Mouse (Mus musculus) liver, embryonic 11.5 days (tissue): Measurements from ENCODE around the gene Col9a1. TPM values are rescaled to one million over a fixed set of nuclear protein-coding genes. Genes with fewer than 3 reads are reported as not detected.

Experiments
- ATAC-seq: fragments of 200-750 bp; cut with Nextera tagmentation; replicated peaks from 2 replicates; pipeline ENCODE4 v1.8.0; 2017; ENCODE audit warnings: moderate number of reproducible peaks, mild to moderate bottlenecking, moderate TSS enrichment, moderate library complexity; ENCODE audit not compliant: low FRiP score
- DNase-seq: peaks from one replicate; pipeline ENCODE4 v3.0.0-alpha.2; 2017; ENCODE audit warnings: low spot score
- H3K27ac ChIP-seq: fragments of 300-500 bp; sonication (generic); 2 replicates; pipeline ENCODE4 v1.5.1; 2014; ENCODE audit warnings: mild to moderate bottlenecking, low read depth, low read length, control low read depth
- H3K27me3 ChIP-seq: fragments of 300-500 bp; sonication (generic); replicated peaks from 2 replicates; pipeline ENCODE4 v1.6.1; 2014; ENCODE audit warnings: low read length, mixed read lengths; ENCODE audit not compliant: control insufficient read depth, insufficient read depth
- H3K36me3 ChIP-seq: fragments of 300-500 bp; sonication (generic); 2 replicates; pipeline ENCODE4 v1.6.1; 2014; ENCODE audit warnings: mild to moderate bottlenecking, low read length, moderate library complexity, mixed read lengths; ENCODE audit not compliant: control insufficient read depth, insufficient read depth
- H3K4me1 ChIP-seq: fragments of 300-500 bp; sonication (generic); replicated peaks from 2 replicates; pipeline ENCODE4 v1.6.1; 2014; ENCODE audit warnings: low read length, mixed read lengths; ENCODE audit not compliant: control insufficient read depth, insufficient read depth
- H3K4me2 ChIP-seq: fragments of 300-500 bp; sonication (generic); 2 replicates; pipeline ENCODE4 v1.6.1; 2014; ENCODE audit warnings: mild to moderate bottlenecking, control low read depth, moderate library complexity
- H3K4me3 ChIP-seq: fragments of 300-500 bp; sonication (generic); 2 replicates; pipeline ENCODE4 v1.5.1; 2014; ENCODE audit warnings: low read depth, low read length, control low read depth
- H3K9ac ChIP-seq: fragments of 300-500 bp; sonication (generic); 2 replicates; pipeline ENCODE4 v1.6.1; 2014; ENCODE audit warnings: low read depth, low read length, control low read depth
- H3K9me3 ChIP-seq: fragments of 300-500 bp; sonication (generic); 2 replicates; pipeline ENCODE4 v1.6.1; 2016; ENCODE audit warnings: low read length, inconsistent platforms, mixed read lengths; ENCODE audit not compliant: control insufficient read depth
- WGBS: fragments of 180-500 bp; shearing (Covaris S2); extraction: QIAGEN DNeasy Blood & Tissue Kit; methylation state at CpG from one replicate; pipeline ENCODE4 v1.1.7; 2014; 5-methylcytosine and 5-hydroxymethylcytosine counted together
- polyA plus RNA-seq: library from polyadenylated mRNA; unstranded; fragments of >200 nt; fragmentation: Nextera tagmentation; extraction: Ambion mirVana; gene quantifications from 2 replicates; pipeline ENCODE4 v1.2.1, GENCODE M21; 2014

Col9a1 gene
- polyA plus RNA-seq, 1 experiment from 2014 or later: 2.8 TPM

DNA sequence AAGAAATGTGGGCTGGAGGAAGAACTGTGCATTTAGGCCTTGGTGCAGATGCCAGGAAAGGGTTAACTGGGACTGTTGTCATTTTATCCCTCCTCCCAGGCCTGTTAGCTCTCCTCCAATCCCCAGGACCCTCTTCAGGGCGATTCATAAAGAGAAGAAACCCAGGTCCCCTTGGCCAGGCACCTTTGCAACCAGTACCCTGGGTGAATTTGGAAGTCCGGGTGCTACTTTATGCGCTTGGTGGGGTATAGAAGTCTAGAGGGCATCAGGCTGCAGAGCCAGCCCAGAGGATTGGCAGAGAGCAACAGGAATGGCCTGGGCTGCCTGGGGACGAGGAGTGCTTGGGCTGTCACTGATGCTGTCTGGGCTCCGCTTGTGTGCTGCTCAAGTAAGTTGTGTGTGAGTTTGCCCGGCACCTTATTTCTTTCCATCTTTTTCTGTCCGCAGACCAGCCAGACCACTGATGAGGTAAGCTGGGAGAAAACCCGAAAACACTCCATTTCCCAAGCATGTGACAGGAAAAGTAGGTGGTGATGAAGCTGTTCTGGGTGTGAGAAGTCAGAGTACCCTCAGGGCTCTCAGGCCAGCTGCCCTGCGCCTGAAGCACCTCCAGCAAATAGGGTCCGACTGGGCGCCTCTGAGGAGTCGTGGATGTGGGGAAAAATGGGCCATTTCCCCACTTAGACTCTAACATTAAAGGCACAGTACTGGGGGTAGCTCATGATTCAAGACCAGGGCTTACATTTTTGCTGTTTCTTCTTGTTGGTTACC is 17.8 kb downstream of the Col9a1 start:
- Histone ChIP-seq H3K4me2 (no peak overlapping the region), H3K27me3 (no peaks in the 10 kb centered on the region), H3K9me3 (no peaks in the 10 kb centered on the region), H3K36me3 (no peaks in the 10 kb centered on the region), H3K9ac (no peak overlapping the region), H3K4me1 (no peaks in the 10 kb centered on the region), H3K4me3 (no peak overlapping the region), H3K27ac (no peak overlapping the region)
- ATAC-seq: no peak
- WGBS: 44% methylated on average over 12 of the region's 12 CpGs
- no peak for DNase-seq

DNA sequence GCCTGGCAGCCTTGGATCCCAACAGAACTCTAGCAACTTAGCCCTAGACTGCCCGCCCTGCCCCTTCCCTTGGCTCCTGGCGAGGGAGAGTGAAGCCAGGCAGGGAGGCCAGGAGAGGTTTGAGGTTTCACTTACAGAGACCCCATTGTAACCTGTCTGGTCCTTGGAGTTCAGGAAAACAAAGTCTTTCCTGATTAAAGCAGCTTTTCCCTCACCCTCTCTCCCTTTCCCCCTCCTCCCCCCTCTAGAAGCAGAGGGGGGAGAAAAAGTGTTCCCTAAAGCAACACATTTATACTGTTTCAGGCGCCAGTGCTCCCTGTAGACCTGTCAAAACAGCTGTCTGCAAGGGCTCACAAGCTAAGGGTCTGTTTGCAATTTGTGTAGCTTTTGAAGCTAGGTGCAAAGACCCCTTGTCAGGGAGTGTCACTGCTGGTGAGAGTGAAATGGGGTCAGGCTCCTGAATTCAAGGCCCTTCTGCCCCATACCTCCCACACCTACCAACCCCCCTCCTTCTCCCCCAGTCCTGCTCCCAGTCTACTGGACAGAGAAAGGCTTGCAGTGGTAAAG is 18.6 kb downstream of the Col9a1 start:
- no peaks in the 10 kb centered on the region for H3K9me3 ChIP-seq
- no peaks in the 10 kb centered on the region for H3K4me1 ChIP-seq
- H3K4me2 ChIP-seq: no peak overlapping the region
- WGBS: 21% methylated on average over 3 of the region's 3 CpGs
- H3K27ac ChIP-seq: no peak overlapping the region
- no peak for ATAC-seq
- H3K4me3 ChIP-seq: no peak overlapping the region
- DNase-seq: no peak
- no peaks in the 10 kb centered on the region for H3K27me3 ChIP-seq
- no peak overlapping the region for H3K9ac ChIP-seq
- no peaks in the 10 kb centered on the region for H3K36me3 ChIP-seq

DNA sequence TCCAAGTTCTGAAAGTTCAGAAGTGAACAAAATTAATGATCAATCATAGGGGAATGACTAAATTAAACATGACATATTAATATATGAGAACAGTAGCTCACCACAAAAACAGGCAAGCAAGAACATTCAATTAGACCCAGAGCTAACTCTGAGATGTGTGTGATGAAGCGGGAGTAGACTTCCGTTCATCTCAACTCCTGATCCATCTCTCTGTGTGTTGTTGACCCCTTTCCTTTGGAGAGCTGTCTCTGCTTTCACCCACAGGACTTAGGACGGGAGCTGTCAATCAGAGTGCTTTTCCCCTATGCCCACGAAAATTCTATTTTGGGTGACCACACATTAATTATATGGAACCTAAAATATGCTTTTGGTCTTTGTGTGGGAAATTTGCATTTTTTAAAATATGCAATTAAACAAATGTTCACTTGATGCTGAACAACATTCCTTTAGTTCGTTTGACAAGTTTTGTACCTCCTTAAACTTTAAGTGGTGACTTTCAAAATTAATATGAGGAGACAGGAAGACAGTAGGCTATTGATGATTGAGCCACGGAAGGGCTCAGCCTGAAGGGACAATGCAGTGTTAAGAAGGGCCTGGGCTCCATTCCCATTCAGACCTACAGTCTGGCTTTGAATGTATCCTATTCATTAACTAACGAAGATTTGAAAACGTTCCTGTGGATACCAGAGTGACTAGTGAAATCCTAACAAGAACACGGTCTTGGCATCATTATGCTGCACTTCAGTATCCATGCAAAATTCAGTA is 34.4 kb downstream of the Col9a1 start:
- Histone ChIP-seq H3K27me3 (no peaks in the 10 kb centered on the region), H3K4me2 (no peak overlapping the region), H3K9me3 (no peaks in the 10 kb centered on the region), H3K4me3 (no peak overlapping the region), H3K27ac (no peak overlapping the region), H3K36me3 (no peaks in the 10 kb centered on the region), H3K4me1 (no peaks in the 10 kb centered on the region), H3K9ac (no peak overlapping the region)
- 75% methylated on average over 9 of the region's 9 CpGs for WGBS
- no peak for ATAC-seq
- DNase-seq: no peak

DNA sequence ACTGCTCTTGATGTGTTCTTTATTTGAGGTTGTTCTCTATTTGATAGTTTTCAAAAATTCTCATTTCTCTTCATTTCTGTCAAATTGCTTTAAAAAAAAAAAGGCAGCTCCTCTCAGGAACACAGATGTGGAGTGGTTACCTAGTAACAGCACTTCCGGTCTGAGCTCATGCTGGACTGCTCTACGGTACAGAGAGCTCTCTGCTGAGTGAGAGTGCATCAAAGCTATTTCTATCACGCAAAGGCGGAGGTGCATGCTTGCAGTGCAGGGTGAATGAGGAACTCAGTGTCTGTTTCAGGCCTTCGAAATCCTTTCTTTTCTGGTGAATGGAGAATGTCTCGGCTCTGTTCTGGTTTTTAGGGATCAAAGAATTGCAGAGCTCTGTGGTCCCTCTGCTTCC is 41.6 kb downstream of the Col9a1 start:
- DNase-seq (no peak), ATAC-seq (no peak)
- 73% methylated on average over 6 of the region's 6 CpGs for WGBS
- H3K36me3 ChIP-seq: no peaks in the 10 kb centered on the region
- H3K27me3 ChIP-seq: no peaks in the 10 kb centered on the region
- no peak overlapping the region for H3K4me2 ChIP-seq
- H3K9ac ChIP-seq: no peak overlapping the region
- no peak overlapping the region for H3K27ac ChIP-seq
- no peaks in the 10 kb centered on the region for H3K9me3 ChIP-seq
- H3K4me3 ChIP-seq: no peak overlapping the region
- no peaks in the 10 kb centered on the region for H3K4me1 ChIP-seq

DNA sequence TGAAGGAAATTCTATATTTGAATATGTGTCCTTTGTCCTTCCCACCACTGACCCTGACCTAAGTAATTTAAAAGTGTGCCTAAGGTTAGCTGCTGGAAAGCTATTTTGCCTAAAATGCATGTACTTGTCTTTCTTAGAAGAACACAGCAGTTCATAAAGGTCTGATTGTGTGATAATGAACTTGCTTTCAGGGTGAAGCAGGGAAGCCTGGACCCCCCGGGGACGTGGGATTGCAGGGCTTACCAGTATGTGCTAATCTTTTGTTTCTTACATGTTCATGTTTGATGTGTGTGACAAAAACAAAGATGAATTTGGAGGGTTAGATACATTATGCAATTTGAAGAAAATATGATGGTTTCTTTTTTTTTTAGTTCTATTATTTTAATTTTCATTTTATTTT is 44.8 kb downstream of the Col9a1 start:
- H3K27me3 ChIP-seq: no peaks in the 10 kb centered on the region
- no peaks in the 10 kb centered on the region for H3K36me3 ChIP-seq
- no peaks in the 10 kb centered on the region for H3K9me3 ChIP-seq
- ATAC-seq (no peak), DNase-seq (no peak)
- 84% methylated on average over 2 of the region's 2 CpGs for WGBS
- no peak overlapping the region for H3K9ac ChIP-seq
- H3K4me3 ChIP-seq: no peak overlapping the region
- no peaks in the 10 kb centered on the region for H3K4me1 ChIP-seq
- H3K4me2 ChIP-seq: no peak overlapping the region
- no peak overlapping the region for H3K27ac ChIP-seq

DNA sequence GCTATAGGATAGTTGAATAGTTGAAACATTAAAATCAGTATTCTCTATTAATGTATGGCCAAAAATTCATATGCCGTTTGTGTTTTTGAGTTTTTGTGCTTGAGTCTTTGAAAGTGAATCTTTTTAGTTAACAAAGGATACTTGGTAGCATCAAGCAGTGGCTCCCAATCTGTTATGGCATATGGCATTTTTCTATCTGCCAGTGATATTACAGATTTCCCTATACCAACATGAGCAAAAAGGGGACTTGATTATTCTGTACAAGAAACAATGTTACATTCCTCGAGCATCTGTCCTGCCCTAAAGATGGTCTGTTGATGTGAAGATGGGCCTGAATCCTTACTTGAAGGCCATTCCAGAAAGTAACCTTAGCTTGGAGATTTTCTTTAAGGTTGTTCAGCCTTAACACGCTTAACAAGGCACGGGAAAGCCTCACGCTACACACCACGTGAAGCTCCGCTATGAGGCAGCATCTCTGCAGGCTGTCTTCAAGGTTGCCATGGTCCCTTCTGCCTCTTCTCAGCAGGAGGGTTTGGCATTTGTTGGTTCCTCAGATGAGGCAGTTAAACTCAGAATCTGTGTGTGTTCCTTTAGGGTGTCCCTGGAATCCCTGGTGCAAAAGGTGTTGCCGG is 45.7 kb downstream of the Col9a1 start:
- H3K27me3 ChIP-seq: no peaks in the 10 kb centered on the region
- no peaks in the 10 kb centered on the region for H3K4me1 ChIP-seq
- no peaks in the 10 kb centered on the region for H3K36me3 ChIP-seq
- H3K4me2 ChIP-seq: no peak overlapping the region
- DNase-seq (no peak), ATAC-seq (no peak)
- H3K4me3 ChIP-seq: no peak overlapping the region
- H3K27ac ChIP-seq: no peak overlapping the region
- no peaks in the 10 kb centered on the region for H3K9me3 ChIP-seq
- 83% methylated on average over 8 of the region's 8 CpGs for WGBS
- H3K9ac ChIP-seq: no peak overlapping the region

DNA sequence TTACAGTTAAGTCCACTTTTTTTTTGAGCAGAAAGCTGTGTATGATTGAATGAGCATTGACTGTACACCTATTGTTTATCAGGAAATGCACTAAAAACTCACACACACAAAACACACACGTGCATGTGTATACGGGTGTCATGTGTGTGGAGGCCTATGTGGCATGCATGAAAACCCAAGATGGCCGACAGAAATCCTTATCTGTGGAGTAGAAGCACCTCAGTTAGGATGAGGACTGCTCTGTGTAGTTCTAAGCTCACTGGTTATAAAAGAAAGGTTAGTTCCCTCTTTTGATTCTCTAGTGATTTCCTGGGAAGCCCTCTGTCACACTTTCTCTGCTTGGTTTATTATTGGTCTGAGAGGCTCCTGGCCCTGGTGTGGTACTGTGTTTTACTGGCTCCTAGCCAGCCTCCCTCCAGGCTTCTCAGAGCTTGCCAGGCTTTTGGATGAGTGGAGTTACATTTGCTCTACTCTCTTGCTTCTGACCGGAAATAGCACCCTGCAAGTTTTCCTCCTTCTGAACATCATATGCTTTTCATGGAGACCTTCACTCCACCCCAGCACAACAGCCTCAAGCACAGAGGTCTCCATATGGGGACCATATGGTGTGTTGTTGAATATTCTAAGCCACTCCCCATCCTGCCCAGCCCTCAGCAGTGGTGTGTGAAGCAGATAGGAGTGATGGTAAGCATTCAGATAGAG is 48.6 kb downstream of the Col9a1 start:
- no peak for ATAC-seq
- Histone ChIP-seq H3K4me2 (no peak overlapping the region), H3K9me3 (no peaks in the 10 kb centered on the region), H3K27ac (no peak overlapping the region), H3K9ac (no peak overlapping the region), H3K4me3 (no peak overlapping the region), H3K36me3 (no peaks in the 10 kb centered on the region), H3K4me1 (no peaks in the 10 kb centered on the region; the same call in 1 of the 2 replicates), H3K27me3 (no peaks in the 10 kb centered on the region)
- 82% methylated on average over 4 of the region's 4 CpGs for WGBS
- DNase-seq: no peak

DNA sequence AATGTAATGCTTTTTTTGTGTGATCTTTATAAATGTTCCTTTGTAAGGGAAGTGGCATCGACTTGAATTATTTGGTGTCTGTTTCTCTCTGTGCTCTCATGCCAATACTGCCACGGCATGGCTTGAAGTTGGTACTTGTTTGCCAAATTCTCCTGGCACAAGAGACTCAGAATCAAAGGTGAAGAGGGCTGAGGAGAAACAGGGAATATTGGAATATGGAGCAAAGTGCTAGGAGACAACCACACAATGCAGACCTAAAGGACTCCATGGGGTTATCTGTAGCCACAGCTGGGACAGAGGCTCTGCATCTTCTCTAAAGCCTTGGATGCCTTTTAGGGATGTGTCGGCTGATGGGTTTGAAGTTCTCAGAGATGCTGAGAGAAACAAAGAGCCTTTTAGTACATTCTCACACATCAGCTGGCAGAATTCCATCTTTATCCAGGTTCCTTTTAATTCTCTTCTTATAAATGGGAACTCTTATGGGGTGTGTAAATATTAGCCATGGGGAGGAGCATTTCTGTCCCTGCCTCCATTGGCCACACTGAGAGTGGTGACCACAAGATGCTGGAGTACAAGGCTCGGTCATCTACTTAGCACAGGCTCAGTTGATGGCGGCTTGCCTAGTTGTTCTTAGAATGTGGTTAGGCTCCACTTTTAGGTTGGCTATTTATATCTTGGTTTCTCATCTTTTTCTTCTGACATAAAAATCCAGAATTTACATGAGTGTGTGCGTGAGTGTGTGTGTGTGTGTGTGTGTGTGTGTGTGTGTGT is 49.7 kb downstream of the Col9a1 start:
- no peaks in the 10 kb centered on the region for H3K9me3 ChIP-seq
- no peak overlapping the region for H3K9ac ChIP-seq
- H3K4me1 ChIP-seq: no peaks in the 10 kb centered on the region; the same call in 1 of the 2 replicates
- H3K4me2 ChIP-seq: no peak overlapping the region
- no peaks in the 10 kb centered on the region for H3K36me3 ChIP-seq
- ATAC-seq (no peak), DNase-seq (no peak)
- H3K27ac ChIP-seq: no peak overlapping the region
- no peak overlapping the region for H3K4me3 ChIP-seq
- 73% methylated on average over 6 of the region's 6 CpGs for WGBS
- no peaks in the 10 kb centered on the region for H3K27me3 ChIP-seq
